30 mouse cellular contexts compared by ENCODE assay signal in the genomic region with DNA sequence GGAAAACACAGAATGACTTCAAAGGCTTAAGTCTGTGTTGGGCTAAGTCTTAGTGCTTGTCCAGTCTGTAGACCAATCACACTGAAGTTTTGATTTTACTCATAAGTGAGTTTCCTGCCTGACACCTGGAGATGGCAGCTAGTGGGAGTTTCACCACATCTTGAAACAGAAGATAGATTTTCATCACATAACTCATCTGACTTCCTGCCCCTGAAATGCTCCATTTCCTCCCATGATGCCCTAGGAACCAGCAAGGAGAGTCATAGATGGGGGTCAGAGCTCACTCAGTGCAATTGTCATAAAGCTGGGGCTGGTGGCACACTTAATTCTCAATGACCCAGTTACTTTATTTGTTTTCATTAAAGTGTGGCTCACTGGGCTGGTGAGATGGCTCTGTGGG. TPM values are rescaled to one million over a fixed set of nuclear protein-coding genes. Genes with fewer than 3 reads are reported as not detected.
DNase-seq lines count a peak whose midpoint lies in the region; ATAC-seq and TF ChIP-seq lines count a peak whose summit lies in the region.
"Had no signal": no experiment of that assay in that cellular context is flagged by ENCODE, and none has a peak within 500 bp of the region (broad histone marks: within the 10 kb centered on the region; RNA-seq: fewer than 3 reads in every experiment).

No protein-coding gene starts in this region.

- no peaks in the 10 kb centered on the region for H3K36me3 ChIP-seq in forebrain, postnatal 0 days (ENCODE audit: insufficient read depth)
- H3K36me3 ChIP-seq: embryonic facial prominence, embryonic 15.5 days; heart, embryonic 12.5 days; hindbrain, embryonic 10.5 days; kidney, embryonic 15.5 days; midbrain, embryonic 13.5 days; neural tube, embryonic 13.5 days had no signal

- TF ChIP-seq CTCF in forebrain, postnatal 0 days (IDR thresholded peaks at IDR 0.05; ENCODE audit: low read depth): no peak

- no peak overlapping the region for H3K9ac ChIP-seq in forebrain, postnatal 0 days
- H3K9ac ChIP-seq: embryonic facial prominence, embryonic 15.5 days; heart, embryonic 12.5 days; kidney, embryonic 15.5 days; liver, embryonic 14.5 days; lung, embryonic 14.5 days; midbrain, embryonic 13.5 days; neural tube, embryonic 13.5 days had no signal

- H3K27me3 ChIP-seq in forebrain, postnatal 0 days (ENCODE audit: insufficient read depth, low read length): no peaks in the 10 kb centered on the region
- H3K27me3 ChIP-seq: embryonic facial prominence, embryonic 15.5 days; heart, embryonic 12.5 days; kidney, embryonic 15.5 days; megakaryocyte, embryonic 14.5 days; midbrain, embryonic 13.5 days; neural tube, embryonic 13.5 days had no signal

- H3K4me2 ChIP-seq in forebrain, postnatal 0 days (ENCODE audit: low read depth): no peak overlapping the region
- H3K4me2 ChIP-seq: embryonic facial prominence, embryonic 15.5 days; heart, embryonic 12.5 days; kidney, embryonic 15.5 days; lung, embryonic 14.5 days; midbrain, embryonic 13.5 days; neural tube, embryonic 13.5 days had no signal

- ATAC-seq in forebrain, postnatal 0 days: no peak
- ATAC-seq: forebrain, embryonic 14.5 days; hindbrain, embryonic 16.5 days; midbrain, embryonic 13.5 days had no signal

- no peak overlapping the region for H3K4me3 ChIP-seq in forebrain, postnatal 0 days (ENCODE audit: low read depth, low read length)
- H3K4me3 ChIP-seq: embryonic facial prominence, embryonic 15.5 days; heart, embryonic 12.5 days; hindbrain, embryonic 10.5 days; kidney, embryonic 15.5 days; left cerebral cortex, adult 2 months; megakaryocyte, embryonic 14.5 days; midbrain, embryonic 13.5 days; neural tube, embryonic 13.5 days had no signal

- DNase-seq in 416B (ENCODE audit: low read depth): peak; percentile 70
- peak; percentile 19 to 41 for DNase-seq in CD8-positive naive resting alpha-beta T cell, adult 2 months (ENCODE audit: low read depth in 2 of 2, low spot score in 2 of 2)
- peak; percentile 80 for DNase-seq in naive thymus-derived CD4-positive, alpha-beta T cell, adult 2 months (ENCODE audit: low read depth)
- DNase-seq in thymus, postnatal 14 days: peak; percentile 64
- no peak for DNase-seq in adrenal gland, adult 2 months
- no peak for DNase-seq in forebrain, postnatal 0 days
- no peak for DNase-seq in frontal cortex, postnatal 25 days (ENCODE audit: low spot score in 2 of 2)
- no peak for DNase-seq in layer of hippocampus, adult 9-10 months (ENCODE audit: low spot score)
- DNase-seq: adrenal gland, postnatal 10 days; cerebellum, adult 2 months; cerebellum, postnatal 25 days; gastrocnemius, postnatal 14 days; heart, adult 18-20 months; heart, postnatal 10 days; kidney, adult 11 months; kidney, postnatal 36 days; lung, embryonic 14.5 days; lung, postnatal 36 days; retina, postnatal 1 day had no signal

- H3K27ac ChIP-seq in forebrain, postnatal 0 days (ENCODE audit: low read depth, low read length): no peak overlapping the region
- H3K27ac ChIP-seq: embryonic facial prominence, embryonic 15.5 days; hindbrain, embryonic 10.5 days; kidney, embryonic 15.5 days; left cerebral cortex, adult 2 months; liver, embryonic 14.5 days; midbrain, embryonic 13.5 days; neural tube, embryonic 13.5 days had no signal

- no peaks in the 10 kb centered on the region for H3K4me1 ChIP-seq in forebrain, postnatal 0 days (ENCODE audit: insufficient read depth)

- no peaks in the 10 kb centered on the region for H3K9me3 ChIP-seq in forebrain, postnatal 0 days (ENCODE audit: low read length)
- H3K9me3 ChIP-seq: embryonic facial prominence, embryonic 15.5 days; kidney, embryonic 15.5 days; midbrain, embryonic 13.5 days; neural tube, embryonic 13.5 days had no signal

RNA-seq across cellular contexts. Expression of gene A630001G21Rik, which starts 38.6 kb away (rescaled TPM):
- under 1 TPM; 0.86 to 0.97 TPM for total RNA-seq in adrenal gland, adult 2 months (2021)
- 0.83 and 2.3 TPM in 2 replicates for polyA plus RNA-seq in adrenal gland, adult 2 months (2012; rRNA removed)
- total RNA-seq in forebrain, postnatal 0 days (2014; rRNA removed): 0.46 and 2.0 TPM in 2 replicates
- 0.19 and 0.25 TPM in 2 replicates for polyA plus RNA-seq in forebrain, postnatal 0 days (2015; fragmentation: Nextera tagmentation; extraction: Ambion mirVana)
- total RNA-seq: left cerebral cortex, adult 2 months had no signal

RNA-seq across cellular contexts. Expression of gene Cab39, which starts 53.4 kb away (rescaled TPM):
- total RNA-seq in adrenal gland, adult 2 months (2021): 100 to 1,000 TPM; 124 TPM
- polyA plus RNA-seq in adrenal gland, adult 2 months (2012; rRNA removed): 48.0 and 48.6 TPM in 2 replicates
- 191 and 216 TPM in 2 replicates for total RNA-seq in forebrain, postnatal 0 days (2014; rRNA removed)
- polyA plus RNA-seq in forebrain, postnatal 0 days (2015; fragmentation: Nextera tagmentation; extraction: Ambion mirVana): 41.1 and 46.1 TPM in 2 replicates

Comparison
In these comparisons a context has a peak if more than half of its experiments do, and no peak if none do; other contexts are left out.
1. DNase-seq: peak in 416B (single experiment), CD8-positive naive resting alpha-beta T cell, adult 2 months (2 of 2), naive thymus-derived CD4-positive, alpha-beta T cell, adult 2 months (single experiment) and thymus, postnatal 14 days (single experiment); none in adrenal gland, adult 2 months (single experiment), forebrain, postnatal 0 days (single experiment), frontal cortex, postnatal 25 days (0 of 2) and layer of hippocampus, adult 9-10 months (single experiment).